Mouse (Mus musculus) myocyte (in vitro differentiated cells): ENCODE measurements around the gene Dgke.

ENCODE experiments used
- CEBPB ChIP-seq: IDR thresholded peaks from 2 replicates; pipeline ENCODE4 v1.6.1; 2011; ENCODE audit warnings: mild to moderate bottlenecking, moderate library complexity; ENCODE audit not compliant: poor library complexity, insufficient read depth, severe bottlenecking
- E2F4 ChIP-seq: IDR thresholded peaks from one replicate; pipeline ENCODE4 v1.6.1; 2011; ENCODE audit warnings: mild to moderate bottlenecking, control low read depth, moderate library complexity; ENCODE audit not compliant: insufficient read depth
- MAX ChIP-seq: IDR thresholded peaks from one replicate; pipeline ENCODE4 v1.6.1; 2011; ENCODE audit warnings: low read depth, mild to moderate bottlenecking, control low read depth
- MYOD1 ChIP-seq, 3 experiments: IDR thresholded peaks; one replicate each; pipeline ENCODE4 v1.6.1; 2011; ENCODE audit warnings: control low read depth in 2 of 3, low read depth in 2 of 3, mild to moderate bottlenecking in 2 of 3, moderate library complexity in 1 of 3; ENCODE audit not compliant: insufficient read length in 2 of 3, control insufficient read depth in 1 of 3
- MYOG ChIP-seq, 3 experiments: IDR thresholded peaks; one replicate each; pipeline ENCODE4 v1.6.1; 2011; ENCODE audit warnings: control low read depth in 2 of 3, low read depth in 2 of 3, mild to moderate bottlenecking in 2 of 3; ENCODE audit not compliant: insufficient read length in 2 of 3, control insufficient read depth in 1 of 3, insufficient read depth in 1 of 3
- POLR2A ChIP-seq: IDR thresholded peaks from one replicate; pipeline ENCODE4 v1.6.1; 2011; ENCODE audit warnings: low read depth, mild to moderate bottlenecking, control low read depth, moderate library complexity; ENCODE audit not compliant: insufficient read length
- POLR2AphosphoS2 ChIP-seq: IDR thresholded peaks from one replicate; pipeline ENCODE4 v1.6.1; 2011; ENCODE audit warnings: low read depth, control low read depth; ENCODE audit not compliant: insufficient read length
- REST ChIP-seq: IDR thresholded peaks from one replicate; pipeline ENCODE4 v1.6.1; 2011; ENCODE audit warnings: mild to moderate bottlenecking, control low read depth, moderate library complexity; ENCODE audit not compliant: insufficient read depth, insufficient read length
- TCF12 ChIP-seq: IDR thresholded peaks from one replicate; pipeline ENCODE4 v1.6.1; 2011; ENCODE audit warnings: mild to moderate bottlenecking, control low read depth; ENCODE audit not compliant: poor library complexity, insufficient read depth, severe bottlenecking
- TCF3 ChIP-seq: IDR thresholded peaks from one replicate; pipeline ENCODE4 v1.6.1; 2011; ENCODE audit warnings: low read depth, control low read depth; ENCODE audit not compliant: insufficient read length
- USF1 ChIP-seq: IDR thresholded peaks from one replicate; pipeline ENCODE4 v1.6.1; 2011; ENCODE audit warnings: low read depth, mild to moderate bottlenecking, control low read depth, moderate library complexity

DNA sequence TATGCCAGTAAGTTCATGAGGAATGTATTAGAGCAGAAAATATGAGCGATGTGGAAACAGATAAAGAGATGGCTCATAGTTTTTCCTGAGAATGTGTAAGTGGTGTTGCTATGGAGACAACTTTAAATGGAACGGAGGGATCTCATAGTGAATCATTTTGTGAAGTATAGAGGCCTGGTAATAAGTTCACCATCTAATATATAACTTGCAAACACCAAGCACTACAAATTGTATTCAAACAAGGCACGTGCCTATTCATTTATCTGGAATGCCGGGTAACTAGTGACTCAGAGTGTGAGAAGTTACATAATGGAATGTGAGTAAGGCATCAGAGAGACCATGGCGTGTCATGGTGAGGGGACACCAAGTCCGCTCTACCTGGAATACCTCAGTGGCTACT is 28.2 kb downstream of the Dgke start:
- TF ChIP-seq USF1 (no peak), POLR2A (no peak), TCF12 (no peak), POLR2AphosphoS2 (no peak), MYOG (IDR thresholded peaks at IDR 0.05; ENCODE audit: control insufficient read depth in 1 of 3, insufficient read depth in 1 of 3, insufficient read length in 2 of 3, low read depth in 2 of 3) (no peak), E2F4 (no peak), CEBPB (no peak), MAX (no peak), TCF3 (no peak), MYOD1 (IDR thresholded peaks at IDR 0.05; ENCODE audit: control insufficient read depth in 1 of 3, insufficient read length in 2 of 3, low read depth in 2 of 3) (no peak), REST (no peak)
